Mouse (Mus musculus): ENCODE measurements around the gene Pnpla2.

GRCm38 (mm10) chr7:141462333-141462821 lies 7.4 kb downstream of the Pnpla2 start:
- TF ChIP-seq CTCF (IDR thresholded peaks at IDR 0.05; ENCODE audit: control insufficient read depth, insufficient read depth, low read length): no peak
- TF ChIP-seq POLR2A (IDR thresholded peaks at IDR 0.05; ENCODE audit: borderline replicate concordance, control insufficient read depth, low read depth, low read length): no peak

Measured in bone marrow, adult 2 months (tissue).